Mouse (Mus musculus): ENCODE data around the gene Slc7a15.

DNA sequence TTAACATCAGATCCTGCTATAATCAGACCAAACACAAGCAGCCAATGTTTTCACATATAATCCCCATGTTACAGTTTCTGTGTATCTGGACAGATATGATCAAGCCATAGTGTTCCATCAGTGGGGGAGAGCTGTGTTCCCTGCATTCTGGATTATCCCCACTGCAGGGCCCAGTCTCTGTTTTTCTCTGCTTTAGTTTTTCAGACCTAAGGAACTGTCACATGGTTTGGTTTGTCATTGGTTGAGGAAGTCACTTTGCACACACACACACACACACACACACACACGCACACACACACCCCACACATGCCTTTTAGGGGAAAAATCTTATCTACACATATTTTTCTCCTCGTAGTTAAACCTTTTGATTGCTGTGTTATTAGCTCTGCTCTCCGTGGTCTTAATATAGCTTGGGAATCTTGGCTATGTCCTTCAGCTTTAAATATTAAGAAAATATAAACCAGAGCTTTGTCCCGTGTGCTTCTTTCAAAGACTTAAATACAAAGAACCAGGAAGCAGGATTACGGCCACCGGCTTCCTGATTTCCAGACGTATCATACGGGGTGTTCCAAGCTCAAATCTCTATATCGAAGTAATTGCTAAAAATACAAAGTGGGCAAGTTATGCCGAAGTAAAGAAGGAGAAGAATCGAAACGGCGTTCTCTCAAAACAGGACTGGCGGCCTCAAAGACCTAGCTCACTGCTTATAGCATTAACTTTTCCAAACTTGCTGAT lies 97.1 kb downstream of the Slc7a15 start:
- TF ChIP-seq CTCF (conservative IDR thresholded peaks at IDR 0.05; ENCODE audit: low read length), result no peak
- no peak for TF ChIP-seq POU5F1 (IDR thresholded peaks at IDR 0.05; ENCODE audit: borderline replicate concordance, low read length)

All from E14TG2a.4 (cell line).